Mouse (Mus musculus) left cerebral cortex, postnatal 14 days (tissue): Measurements from ENCODE around the gene Poc5. TPM values are rescaled to one million over a fixed set of nuclear protein-coding genes. Genes with fewer than 3 reads are reported as not detected.

Source experiments
- DNase-seq, 2 experiments: peaks; one replicate each; pipeline ENCODE4 v3.0.0; 2021 to 2022; ENCODE audit warnings: low spot score in 2 of 2, mixed read lengths in 1 of 2
- intact Hi-C: fragments of 180-260 bp; cut with DNase I; formaldehyde crosslinking; loops from one replicate; pipeline ENCODE4 v1.15.1; 2025
- microRNA-seq, 2 experiments: library from miRNA; unstranded; fragments of <30 nt; microRNA quantifications; one replicate each; pipeline ENCODE4 v1.2.0; 2022
- total RNA-seq, 2 experiments: library from RNA; stranded (reverse); gene quantifications; 2 replicates each; pipeline ENCODE4 v1.2.3; 2021

Poc5 gene
- total RNA-seq, 2 experiments from 2014 or later: 27.9 to 35.1 TPM

- no peak for DNase-seq
- intact Hi-C loops: no loop called here
Observed at GRCm38 (mm10) chr13:96465315-96465714, 77.2 kb downstream of the Poc5 start.

Small RNA genes within 50 kb of the gene (microRNA-seq; reads per million reads assigned to microRNA genes)
- gene Gm25213: 0 reads per million in 2 experiments

Other genes with a start within 250 kb of the Poc5 start
- gene Ankdd1b, start 82.9 kb downstream of the Poc5 start, total RNA-seq: under 1 TPM in 1 of 2 experiments, not detected in 1; 0.31 TPM
- not detected for gene Gm17622, start 102.4 kb downstream of the Poc5 start, total RNA-seq
- gene Polk, start 154.3 kb downstream of the Poc5 start, total RNA-seq: 10 to 100 TPM; 10.1 to 10.5 TPM
- gene Col4a3bp, start 154.3 kb downstream of the Poc5 start, total RNA-seq: 10 to 100 TPM; 56.7 to 57.4 TPM